Mouse (Mus musculus) layer of hippocampus, adult 9-10 months (tissue): ENCODE measurements around the gene Tor2a.

ENCODE experiments used
- DNase-seq: peaks from one replicate; pipeline ENCODE4 v3.0.0; 2022; ENCODE audit warnings: low spot score

The Tor2a gene

DNA sequence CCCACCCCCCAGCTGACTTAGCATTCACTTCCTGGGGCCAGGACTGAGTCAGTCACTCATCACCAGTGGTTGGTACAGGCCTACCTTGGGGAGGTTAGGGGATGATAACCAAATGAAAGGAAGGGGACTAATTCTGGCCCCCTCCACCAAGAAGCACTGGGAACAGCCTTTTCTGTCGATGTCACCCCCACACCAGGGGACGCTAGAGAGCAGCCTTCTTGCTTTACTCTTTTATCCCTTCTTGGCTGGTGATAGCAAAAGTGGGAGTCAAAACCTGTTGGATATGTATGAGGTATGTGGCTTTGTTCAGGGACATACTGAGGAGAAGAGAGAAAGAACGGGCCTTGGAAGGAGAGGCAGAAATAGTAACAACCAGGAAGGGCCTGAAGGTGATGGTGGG is 6.3 kb downstream of the Tor2a start:
- no peak for DNase-seq

DNA sequence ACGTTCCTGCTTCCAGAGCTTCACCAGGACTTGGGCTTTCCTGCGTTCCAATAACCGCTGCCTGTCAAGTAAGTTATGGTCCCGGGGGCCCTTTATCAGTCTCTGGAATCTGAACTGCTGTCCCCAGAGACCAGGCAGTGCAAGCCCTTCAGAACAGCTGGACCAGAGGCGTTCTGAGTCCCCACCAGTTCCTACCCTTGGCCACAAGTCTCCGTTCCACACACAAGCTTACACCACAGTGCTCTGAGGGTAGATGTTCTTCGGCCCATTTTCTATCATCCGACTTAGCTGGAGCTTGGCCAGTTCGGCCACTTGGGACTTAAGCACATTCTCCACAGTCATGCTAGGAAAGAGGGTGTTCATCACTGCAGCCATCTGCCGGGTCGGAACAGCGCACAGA is 10.2 kb downstream of the Tor2a start:
- DNase-seq = no peak

DNA sequence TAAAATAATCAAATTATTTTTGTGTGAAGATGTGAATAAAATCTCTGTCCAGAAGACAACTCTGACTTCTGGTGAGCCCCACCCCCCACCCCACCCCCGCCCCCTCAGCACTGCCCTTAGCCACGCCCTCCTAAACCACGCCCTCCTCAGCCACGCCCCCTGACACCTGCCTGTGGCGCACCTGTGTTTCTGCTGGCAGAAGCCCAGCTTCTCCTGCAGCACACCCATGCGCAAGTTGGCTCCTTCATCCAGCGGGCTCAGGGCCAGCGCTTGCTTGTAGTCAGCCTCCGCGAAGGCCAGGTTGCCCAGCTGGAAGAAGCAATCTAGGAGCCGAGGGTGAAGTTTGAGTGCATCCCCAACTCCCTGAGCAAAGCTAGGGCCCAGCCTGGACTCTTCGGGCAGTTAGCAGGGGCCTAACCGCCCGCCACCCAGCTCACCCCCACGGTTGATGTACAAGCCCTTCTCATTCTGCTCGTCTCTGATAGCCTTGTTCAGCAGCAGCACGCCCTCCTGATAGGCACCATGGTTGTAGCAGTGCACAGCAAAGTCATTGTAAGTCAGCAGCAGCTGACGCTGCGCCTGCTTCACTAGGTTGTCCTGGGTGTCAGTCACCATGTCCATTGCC is 11.7 kb downstream of the Tor2a start:
- no peak for DNase-seq

DNA sequence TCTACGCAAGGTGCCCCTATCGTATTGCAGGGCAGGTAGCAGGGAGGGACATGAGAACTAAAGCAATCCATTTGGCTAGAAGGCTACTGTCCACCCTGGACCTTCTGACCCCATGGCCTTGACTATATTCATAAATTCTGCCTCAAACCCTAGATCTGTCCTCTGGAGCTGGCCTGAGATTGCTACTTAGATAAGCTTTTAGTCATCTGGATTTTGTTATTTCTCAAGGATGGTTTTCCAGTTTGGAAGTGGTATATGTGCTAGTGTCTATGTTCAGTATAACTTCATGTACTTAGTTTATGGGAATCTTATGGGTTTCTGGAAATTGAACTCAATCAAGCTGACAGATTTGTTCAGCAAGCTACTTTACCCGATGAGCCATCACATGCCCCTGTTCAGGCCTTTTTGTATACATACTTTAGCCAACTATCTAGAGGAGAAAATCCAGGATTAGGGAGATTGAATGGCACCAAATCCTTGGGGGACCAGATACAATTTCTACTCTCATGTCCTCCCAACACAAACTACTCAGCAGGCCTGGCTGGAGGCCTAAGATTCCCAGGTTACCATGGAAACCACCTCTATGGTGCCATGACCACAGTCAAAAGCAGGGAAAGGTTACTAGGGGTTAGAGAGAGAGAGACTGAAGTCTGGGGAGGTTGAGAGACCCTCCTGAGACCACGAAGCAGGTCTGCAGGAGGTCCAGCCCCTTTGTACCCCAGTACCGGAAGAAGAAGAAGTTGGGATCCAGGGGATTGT is 12.5 kb downstream of the Tor2a start:
- no peak for DNase-seq

DNA sequence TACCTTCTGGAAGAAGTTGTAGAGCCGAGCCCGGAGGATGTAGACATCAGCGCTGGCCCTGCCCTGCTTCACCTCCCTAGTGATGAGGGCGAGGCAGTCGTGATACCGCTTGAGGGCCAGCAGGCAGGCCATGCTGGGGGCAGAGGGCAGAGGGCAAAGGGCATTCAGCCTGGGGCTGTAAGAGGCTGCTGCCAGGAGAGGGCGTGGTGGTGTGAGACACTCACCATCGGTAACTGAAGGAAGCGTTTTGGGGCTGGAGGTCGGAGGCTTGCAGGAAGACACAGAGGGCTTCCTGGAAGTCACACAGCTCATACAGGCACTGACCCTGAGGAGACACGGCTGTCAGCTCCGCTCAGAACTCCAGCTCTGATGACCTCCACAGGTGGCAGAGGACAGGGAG is 14.9 kb downstream of the Tor2a start:
- DNase-seq = no peak

DNA sequence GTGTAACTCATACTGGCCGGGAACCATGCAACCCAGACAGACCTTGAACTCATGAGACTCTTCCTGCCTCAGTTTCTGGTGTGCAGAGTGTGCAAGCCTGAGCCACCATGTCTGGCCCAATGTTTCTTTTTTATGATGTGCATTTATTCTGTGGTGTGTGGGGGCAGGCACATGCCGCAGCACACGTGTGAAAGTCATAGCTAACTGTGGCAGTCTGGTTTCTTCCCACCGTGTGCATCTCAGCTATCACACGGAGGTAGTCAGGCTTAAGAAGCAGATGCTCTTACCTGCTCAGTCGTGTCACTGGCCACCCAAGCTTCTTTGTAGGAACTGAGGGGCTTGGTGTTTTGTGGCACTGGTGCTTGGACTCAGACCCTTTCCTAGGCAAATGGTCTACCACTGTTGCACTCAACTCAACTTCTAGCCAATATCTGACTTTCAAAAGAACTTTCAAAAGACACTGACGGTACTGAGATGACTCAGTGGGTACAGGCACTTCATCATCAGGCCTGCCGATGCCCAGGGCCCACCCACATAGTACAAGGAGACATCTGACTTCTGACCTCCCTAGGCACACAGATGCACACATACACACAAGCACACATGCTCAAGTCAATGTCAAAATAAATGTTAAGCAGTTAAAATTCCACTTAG is 15.7 kb downstream of the Tor2a start:
- DNase-seq = no peak

DNA sequence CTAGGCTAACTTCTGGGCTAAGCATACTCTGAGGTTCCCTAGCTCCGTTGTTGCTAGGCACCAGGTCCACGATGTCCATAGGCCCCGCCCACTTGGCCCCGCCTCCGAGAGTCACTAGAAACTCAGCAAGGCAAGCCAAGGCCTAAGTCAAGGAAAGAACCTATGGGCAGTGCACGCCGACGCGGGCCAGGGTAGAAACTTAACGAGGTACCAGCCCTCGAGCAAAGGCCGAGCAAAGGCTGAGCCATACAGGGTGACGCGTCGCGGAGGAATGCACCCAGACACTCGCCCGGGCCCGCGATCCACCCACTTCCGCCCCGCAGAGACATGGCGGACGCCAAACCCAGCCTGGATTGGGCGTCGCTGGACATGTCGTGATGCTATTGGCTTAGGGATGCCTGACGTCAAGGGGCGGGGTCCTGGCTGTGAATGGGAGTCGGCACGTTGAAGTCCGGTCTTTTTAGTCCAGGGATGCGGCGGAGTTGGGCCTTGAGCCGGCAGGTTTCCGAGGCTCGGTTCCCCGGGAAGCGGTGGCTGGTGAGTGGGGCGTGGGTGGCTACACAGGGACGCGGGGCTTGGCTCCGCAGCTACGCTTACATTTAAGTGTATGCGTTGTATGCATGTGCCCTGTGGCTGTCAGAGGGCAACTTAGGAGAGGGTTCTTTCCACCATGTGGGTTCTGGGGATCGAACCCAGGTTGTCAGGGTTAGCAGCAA is 18.5 kb downstream of the Tor2a start, which contains the start of the genes Ttc16 and Ptrh1:
Gene Ttc16 (minus strand): TSS at position 275 of the 716 bp plus-strand sequence.
Gene Ptrh1 (plus strand): TSS at position 428 of the 716 bp plus-strand sequence.
- DNase-seq = peak; percentile 97

DNA sequence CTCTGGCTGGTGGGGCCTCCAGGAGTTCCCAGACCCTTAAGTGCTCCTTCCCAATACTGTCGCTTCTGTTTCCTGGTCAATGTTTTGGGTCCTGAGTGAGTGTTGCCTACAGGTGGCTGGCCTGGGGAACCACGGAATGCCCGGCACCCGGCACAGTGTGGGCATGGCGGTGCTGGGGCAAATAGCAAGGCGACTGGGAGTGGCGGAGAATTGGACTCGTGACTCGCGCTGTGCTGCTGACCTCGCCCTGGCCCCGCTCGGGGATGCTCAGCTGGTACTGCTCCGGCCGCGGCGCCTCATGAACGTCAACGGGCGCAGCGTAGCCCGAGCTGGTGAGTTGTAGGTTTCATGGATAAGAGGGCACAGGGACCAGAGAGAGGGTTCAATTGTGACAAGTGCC is 19.2 kb downstream of the Tor2a start:
- no peak for DNase-seq

DNA sequence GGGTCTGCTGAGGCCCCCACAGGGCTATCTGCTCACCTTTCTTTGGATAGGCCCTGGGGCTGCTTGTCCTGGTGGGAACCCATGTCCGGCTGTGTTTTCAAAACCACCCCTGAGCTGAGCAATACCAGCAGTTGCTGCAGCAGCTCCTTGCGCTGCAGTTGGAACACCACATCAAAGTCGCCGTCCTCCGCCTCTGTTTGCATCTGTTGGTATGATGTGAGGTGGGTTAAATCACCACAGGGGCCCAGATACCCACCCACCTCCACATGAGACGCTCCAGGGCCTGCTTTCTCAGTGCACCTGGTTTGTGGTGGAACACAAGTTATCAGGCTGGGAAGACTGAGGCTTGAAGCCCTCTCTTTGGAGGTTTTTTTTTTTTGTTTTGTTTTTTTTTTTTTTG is 21.0 kb downstream of the Tor2a start:
- DNase-seq = no peak

DNA sequence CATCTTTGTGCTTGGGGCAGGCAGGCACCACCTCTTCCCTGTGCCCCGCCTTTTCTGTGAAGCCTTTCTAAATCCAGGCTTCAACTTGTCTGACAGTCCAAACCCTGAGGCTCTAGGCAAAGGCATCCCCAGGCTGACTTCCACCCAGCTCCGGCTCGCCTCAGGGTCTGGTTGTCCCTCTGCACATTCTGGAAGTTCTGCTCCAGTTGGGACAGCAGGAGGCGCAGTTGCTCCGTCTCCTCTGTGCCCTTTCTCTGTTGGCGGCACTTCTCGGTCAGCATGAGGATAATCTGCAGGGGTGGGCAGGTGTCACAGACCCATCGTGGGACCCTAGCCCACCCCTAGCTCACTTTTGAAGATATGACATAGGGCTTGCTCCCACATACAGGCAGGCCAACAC is 22.1 kb downstream of the Tor2a start:
- DNase-seq = no peak

DNA sequence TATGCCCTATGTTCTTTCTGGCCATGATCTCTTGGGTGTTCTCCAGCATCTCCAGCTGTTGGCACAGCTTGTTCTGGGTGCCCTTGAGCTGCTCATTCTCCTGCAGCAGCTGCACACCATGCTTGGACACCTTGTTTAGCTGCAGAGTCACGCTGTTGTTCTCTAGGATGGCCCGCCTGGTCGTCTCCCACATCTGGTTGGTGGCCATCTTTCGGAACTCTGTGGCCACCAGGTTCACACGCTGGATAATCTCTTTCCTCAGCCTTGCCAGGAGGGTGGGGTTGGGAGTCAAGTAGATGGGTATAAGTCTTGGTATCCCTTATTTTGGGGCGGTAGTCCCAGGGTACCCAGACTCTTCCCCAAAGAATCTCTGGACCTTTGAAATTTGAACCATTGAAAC is 22.7 kb downstream of the Tor2a start:
- DNase-seq = no peak

DNA sequence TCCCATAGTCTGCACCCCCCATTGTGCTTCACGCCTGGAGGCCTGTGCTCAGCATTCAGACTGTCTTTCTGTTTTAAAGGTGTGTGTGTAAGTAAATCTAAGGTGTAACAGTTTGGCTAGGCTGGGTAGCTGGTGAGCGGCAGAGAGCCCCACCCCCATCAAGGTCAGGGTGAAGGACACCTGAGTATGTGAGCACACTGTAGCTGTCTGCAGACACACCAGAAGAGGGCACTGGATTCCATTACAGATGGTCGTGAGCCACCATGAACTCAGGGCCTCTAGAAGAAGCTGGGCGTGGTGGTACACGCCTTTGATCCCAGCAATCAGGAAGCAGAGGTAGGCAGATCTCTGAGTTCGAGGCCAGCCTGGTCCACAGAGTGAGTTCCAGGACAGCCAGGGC is 24.7 kb downstream of the Tor2a start:
- no peak for DNase-seq

DNA sequence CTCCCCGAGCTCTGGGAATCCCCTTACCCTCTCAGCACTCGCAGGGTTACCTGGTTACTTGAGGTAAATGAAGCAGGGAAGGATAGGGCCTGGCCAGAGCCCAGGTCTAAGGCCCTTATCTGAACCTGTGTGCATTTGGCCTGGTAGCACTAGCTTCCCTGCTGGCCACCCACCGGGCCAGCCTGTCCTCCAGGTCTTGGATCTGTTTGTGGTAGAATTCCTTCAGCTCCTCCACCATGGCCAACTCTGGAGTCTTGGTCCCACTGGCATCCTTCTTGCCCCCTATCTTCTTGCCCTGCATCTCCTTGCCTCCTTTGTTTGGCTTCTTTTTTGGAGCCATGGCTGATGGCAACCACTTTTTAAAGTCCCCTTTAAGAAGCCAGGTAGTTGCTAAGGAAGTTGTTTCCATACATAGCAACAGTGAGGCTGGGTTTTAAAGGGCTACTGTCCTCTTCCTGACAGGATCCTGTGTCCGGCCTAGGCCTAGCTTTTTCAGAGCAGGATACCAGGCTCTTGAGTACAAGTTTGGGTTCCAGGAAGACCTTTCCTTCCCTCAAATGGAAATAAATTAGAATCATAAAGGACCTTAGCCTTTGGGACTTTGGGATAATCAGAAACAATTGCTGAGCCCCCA is 27.1 kb downstream of the Tor2a start, which contains the start of gene Cfap157:
Gene Cfap157 (minus strand): TSS at position 381 of the 634 bp plus-strand sequence.
- DNase-seq = no peak

DNA sequence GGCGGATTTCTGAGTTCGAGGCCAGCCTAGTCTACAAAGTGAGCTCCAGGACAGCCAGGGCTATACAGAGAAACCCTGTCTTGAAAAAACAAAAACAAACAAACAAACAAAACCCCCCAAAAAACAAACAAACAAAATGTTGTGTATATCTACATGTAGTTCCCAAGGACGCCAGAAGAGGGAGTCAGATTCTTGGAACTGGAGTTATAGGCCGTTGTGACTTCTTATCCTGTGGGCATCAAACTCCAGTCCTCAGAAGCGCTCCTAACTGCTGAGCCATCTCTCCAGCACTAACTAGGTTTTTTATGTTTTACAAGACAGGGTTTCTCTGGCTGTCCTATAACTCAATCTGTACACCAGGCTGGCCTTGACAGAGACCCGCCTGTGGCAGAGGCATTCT is 30.1 kb downstream of the Tor2a start:
- no peak for DNase-seq

DNA sequence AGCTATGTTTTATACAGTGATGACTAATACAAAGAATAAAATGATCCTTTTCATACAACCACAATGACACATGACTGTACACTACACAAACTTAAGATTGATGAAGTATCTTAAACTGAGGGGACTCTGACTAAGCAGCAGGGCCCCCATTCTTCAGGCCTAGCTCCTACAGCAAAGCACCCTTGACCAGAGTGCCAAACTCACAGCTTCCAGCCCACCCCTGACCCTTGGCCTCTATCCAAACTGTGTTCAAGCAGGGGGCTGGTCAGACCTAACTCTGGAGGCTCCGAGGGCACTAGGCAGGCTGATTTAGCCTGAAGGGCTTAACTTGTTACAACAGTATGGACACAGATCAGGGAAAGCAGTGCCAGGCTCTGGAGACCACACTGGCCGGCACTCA is 31.5 kb downstream of the Tor2a start:
- no peak for DNase-seq

DNA sequence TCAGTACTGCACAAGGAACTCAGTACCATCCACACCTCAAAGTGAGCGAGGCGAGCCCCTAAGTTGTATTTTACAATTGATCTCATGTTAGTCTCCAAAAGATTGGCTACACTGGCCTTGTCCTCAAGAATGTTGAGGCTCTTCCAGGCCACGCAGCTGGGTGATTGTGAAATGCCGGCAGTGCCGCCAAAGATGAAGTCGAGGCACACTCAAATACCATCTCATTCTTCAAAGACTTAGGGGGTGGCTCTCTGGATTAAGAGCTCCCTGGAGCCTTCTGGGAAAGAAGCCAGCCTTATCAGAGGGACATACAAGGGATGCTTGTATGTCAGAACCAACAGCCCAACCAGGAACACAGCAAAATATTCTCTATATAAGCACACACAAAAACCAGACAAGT is 34.3 kb downstream of the Tor2a start:
- no peak for DNase-seq

DNA sequence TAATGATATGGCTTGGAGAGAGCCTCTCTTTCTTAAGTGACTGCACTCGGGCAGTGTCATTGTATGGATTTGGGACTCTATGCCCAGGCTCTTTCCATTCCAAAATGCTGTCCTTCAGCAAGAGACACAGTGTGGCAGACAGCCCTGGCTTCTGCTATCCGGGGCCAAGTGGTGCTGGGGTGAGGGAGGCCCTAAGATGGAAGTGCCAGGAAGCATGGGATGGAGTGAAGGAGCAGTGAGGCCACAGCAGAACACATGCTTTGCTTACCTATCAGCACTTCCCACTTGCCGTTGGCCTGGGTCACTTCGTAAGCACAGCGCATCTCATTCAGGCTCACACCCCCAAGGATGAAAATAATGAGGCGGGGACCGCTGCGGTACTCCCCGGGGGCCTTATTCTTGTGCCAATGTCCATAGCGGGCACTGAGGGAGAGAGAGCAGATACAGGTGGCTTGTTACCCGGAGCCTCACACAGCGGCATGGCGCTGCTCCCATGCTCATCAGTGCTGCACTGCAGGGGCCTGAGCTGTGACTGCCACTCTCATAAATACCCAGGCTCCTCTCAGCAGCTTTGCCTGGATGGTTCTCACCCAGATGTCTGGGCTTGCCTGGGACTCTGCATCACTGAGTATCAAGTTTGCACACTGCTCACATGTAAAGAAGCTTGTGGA is 38.8 kb downstream of the Tor2a start:
- DNase-seq = no peak

DNA sequence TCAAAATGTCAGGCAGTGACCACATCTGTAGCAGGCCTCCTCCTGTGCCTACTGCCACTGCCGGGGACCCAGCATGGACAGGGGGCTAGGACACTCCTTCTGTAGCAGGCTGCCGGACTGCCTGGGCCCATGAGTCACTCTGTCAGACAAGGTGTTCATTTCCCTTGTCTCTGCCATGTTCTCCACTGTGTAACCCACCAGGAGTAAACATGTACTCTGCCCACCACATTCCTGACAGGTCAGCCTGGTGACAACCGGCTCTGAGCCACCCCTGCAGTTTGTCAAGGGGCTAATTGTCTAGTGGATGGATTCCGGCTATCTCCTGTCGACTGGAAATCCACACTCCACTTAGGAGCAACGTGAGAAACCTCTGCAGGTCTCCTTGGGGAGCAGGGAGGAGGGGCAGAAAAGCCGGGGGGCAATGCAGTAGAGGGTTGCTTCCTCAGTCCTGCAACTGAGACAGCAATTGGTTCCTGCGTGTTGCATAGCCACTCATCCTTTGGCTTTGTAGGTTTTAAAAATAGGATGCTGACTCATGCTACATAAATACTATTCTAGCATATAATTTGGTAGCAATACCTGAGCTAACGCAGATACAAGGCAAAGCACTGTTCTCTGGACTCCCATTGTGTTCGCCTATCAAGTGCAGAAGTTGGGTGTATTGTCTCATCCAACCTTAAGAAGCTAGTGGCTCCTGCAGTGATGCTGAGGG is 41.4 kb downstream of the Tor2a start:
- DNase-seq = no peak

DNA sequence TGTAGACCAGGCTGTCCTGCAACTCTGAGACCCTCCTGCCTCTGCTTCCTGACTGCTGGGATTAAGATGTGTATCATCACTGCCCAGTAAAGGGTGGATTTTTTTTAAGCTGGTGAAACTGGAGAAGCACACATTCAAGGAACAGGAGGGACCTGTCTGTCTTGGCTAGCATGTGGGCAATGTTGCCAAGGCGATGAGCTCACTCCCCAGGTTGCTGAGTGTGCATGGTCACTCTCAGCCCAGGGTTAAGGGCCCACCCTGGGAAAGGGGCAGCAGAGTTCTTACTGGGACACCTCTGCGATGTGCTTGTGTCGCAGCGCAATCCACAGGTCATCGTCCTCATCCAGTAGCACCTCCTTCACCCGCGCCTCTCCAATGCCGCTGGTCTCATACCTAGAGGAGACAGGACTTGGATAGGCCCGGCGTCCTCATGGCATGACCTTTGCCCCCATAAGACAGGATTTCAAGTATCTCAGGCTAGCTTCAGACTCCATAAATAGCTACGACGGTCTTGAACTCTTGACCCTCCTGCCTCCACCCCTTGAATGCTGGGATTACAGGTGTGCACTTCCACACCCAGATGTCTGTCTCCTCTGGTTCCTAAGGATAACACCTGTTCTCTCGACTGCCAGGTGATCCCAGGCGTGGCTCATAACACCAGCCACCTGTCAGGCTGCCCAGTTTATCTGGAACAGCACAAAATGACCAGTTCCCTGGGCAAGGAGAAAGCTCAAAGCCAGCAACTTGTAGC is 52.0 kb downstream of the Tor2a start:
- no peak for DNase-seq
